Mouse (Mus musculus) Muller cell, postnatal 12 days (primary cell): ENCODE results near the gene Pcnx2.
A peak's percentile ranks its signal among the peaks of the same experiment; 100 is the strongest.

Experiments
- DNase-seq: peaks from one replicate; pipeline ENCODE4 v3.0.0-alpha.2; 2015; ENCODE audit errors: inconsistent ontology term

Gene Pcnx2

GRCm38 (mm10) chr8:125757106-125757496 lies 141.0 kb downstream of the Pcnx2 start:
- DNase-seq: no peak

- peak; percentile 77 for DNase-seq
These were observed 141.6 kb downstream of the Pcnx2 start for GRCm38 (mm10) chr8:125756391-125757105.

GRCm38 (mm10) chr8:125755896-125756295 lies 142.2 kb downstream of the Pcnx2 start:
- peak; percentile 24 for DNase-seq

GRCm38 (mm10) chr8:125750846-125751245 lies 147.3 kb downstream of the Pcnx2 start:
- DNase-seq: peak; percentile 16

- no peak for DNase-seq
These were observed 150.7 kb downstream of the Pcnx2 start for GRCm38 (mm10) chr8:125747390-125747789.

GRCm38 (mm10) chr8:125744914-125745576 lies 153.1 kb downstream of the Pcnx2 start:
- DNase-seq: no peak

- no peak for DNase-seq
These were observed 155.7 kb downstream of the Pcnx2 start for GRCm38 (mm10) chr8:125742406-125742805.

- no peak for DNase-seq
These were observed 156.3 kb downstream of the Pcnx2 start for GRCm38 (mm10) chr8:125741855-125742254.

- DNase-seq: no peak
These were observed 156.7 kb downstream of the Pcnx2 start for GRCm38 (mm10) chr8:125741377-125741776.

- no peak for DNase-seq
These were observed 157.5 kb downstream of the Pcnx2 start for GRCm38 (mm10) chr8:125740655-125741054.

GRCm38 (mm10) chr8:125738956-125739355 lies 159.2 kb downstream of the Pcnx2 start:
- DNase-seq: no peak

GRCm38 (mm10) chr8:125733964-125734956 lies 163.9 kb downstream of the Pcnx2 start:
- peak; percentile 93 for DNase-seq

- no peak for DNase-seq
These were observed 168.4 kb downstream of the Pcnx2 start, which contains the start of gene Ntpcr for GRCm38 (mm10) chr8:125729746-125730145. Ntpcr (plus strand) TSS chr8:125729963.

GRCm38 (mm10) chr8:125727797-125728196 lies 170.3 kb downstream of the Pcnx2 start:
- no peak for DNase-seq

GRCm38 (mm10) chr8:125726986-125727385 lies 171.1 kb downstream of the Pcnx2 start:
- no peak for DNase-seq

- DNase-seq: no peak
These were observed 172.0 kb downstream of the Pcnx2 start for GRCm38 (mm10) chr8:125726143-125726542.

GRCm38 (mm10) chr8:125725037-125725820 lies 172.9 kb downstream of the Pcnx2 start:
- no peak for DNase-seq

GRCm38 (mm10) chr8:125723437-125723836 lies 174.7 kb downstream of the Pcnx2 start:
- DNase-seq: no peak

- no peak for DNase-seq
These were observed 175.4 kb downstream of the Pcnx2 start for GRCm38 (mm10) chr8:125722675-125723074.

- DNase-seq: no peak
These were observed 179.2 kb downstream of the Pcnx2 start for GRCm38 (mm10) chr8:125718914-125719313.

GRCm38 (mm10) chr8:125716613-125717012 lies 181.5 kb downstream of the Pcnx2 start:
- no peak for DNase-seq
